Mouse (Mus musculus) liver, embryonic 14.5 days (tissue): ENCODE results near the gene Pde4d.

ENCODE experiments used
- CTCF ChIP-seq: IDR thresholded peaks from 2 replicates; pipeline ENCODE4 v1.5.1; 2016; ENCODE audit warnings: antibody characterized with exemption, low read depth, control low read depth
- EP300 ChIP-seq: IDR thresholded peaks from 2 replicates; pipeline ENCODE4 v1.6.1; 2016; ENCODE audit warnings: antibody characterized with exemption, low read depth

- no peak for TF ChIP-seq CTCF
- no peak for TF ChIP-seq EP300
These were observed 1179.5 kb downstream of the Pde4d start for GRCm38 (mm10) chr13:109629216-109629615.
